Mouse (Mus musculus) spleen, adult 2 months (tissue): ENCODE data around the gene Slc37a4.

Experiments
- CTCF ChIP-seq: fragments of 200-500 bp; IDR thresholded peaks from 2 replicates; pipeline ENCODE4 v1.5.1; 2011; ENCODE audit warnings: mild to moderate bottlenecking, inconsistent platforms; ENCODE audit not compliant: insufficient read depth, insufficient read length, insufficient replicate concordance; ENCODE audit errors: extremely low read depth
- POLR2A ChIP-seq: fragments of 200-500 bp; IDR thresholded peaks from 2 replicates; pipeline ENCODE4 v1.6.1; 2011; ENCODE audit warnings: low read depth, low read length, inconsistent platforms

DNA sequence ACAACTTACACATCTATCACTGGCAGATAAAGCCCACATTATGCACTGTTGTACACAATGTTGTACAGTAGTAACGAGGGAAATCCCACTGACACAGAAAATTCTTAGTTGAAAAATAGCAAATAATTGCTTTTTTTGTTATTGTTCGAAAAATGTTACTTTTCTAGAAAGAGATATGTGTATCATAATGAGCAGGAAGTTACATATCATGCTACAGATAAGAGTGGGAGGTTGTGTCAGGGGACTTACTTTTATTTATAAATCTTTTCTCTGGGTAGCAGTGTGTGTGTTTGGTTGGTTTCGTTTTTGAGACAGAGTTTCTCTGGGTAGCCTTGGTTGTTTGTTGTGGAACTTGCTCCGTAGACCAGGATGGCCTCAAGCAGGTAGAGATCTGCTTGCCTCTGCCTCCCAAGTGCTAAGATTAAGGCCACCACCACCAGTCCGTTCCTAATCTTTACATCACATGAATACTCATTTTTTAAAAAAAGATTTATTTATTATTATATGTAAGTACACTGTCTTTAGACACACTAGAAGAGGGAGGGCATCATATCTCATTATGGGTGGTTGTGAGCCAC lies 18.4 kb upstream of the Slc37a4 start:
- TF ChIP-seq CTCF = no peak
- TF ChIP-seq POLR2A = no peak
